Mouse (Mus musculus) liver, postnatal 0 days (tissue): ENCODE measurements around the gene Rtkn.

ENCODE experiments used
- CTCF ChIP-seq: sonication (generic); IDR thresholded peaks from 2 replicates; pipeline ENCODE4 v1.5.1; 2016; ENCODE audit warnings: antibody characterized with exemption, low read depth
- EP300 ChIP-seq: IDR thresholded peaks from 2 replicates; pipeline ENCODE4 v1.6.1; 2016; ENCODE audit warnings: antibody characterized with exemption, low read depth, mild to moderate bottlenecking

- no peak for TF ChIP-seq CTCF
- no peak for TF ChIP-seq EP300
These were observed 7.6 kb downstream of the Rtkn start for GRCm38 (mm10) chr6:83142886-83143285.
